Mouse (Mus musculus): Measurements from ENCODE around the gene Nup85. TPM values are rescaled to one million over a fixed set of nuclear protein-coding genes. Genes with fewer than 3 reads are reported as not detected.
A peak's percentile ranks its signal among the peaks of the same experiment; 100 is the strongest.

Gene Nup85
- polyA plus RNA-seq, 1 experiment from 2014 or later = 80.8 TPM

DNA sequence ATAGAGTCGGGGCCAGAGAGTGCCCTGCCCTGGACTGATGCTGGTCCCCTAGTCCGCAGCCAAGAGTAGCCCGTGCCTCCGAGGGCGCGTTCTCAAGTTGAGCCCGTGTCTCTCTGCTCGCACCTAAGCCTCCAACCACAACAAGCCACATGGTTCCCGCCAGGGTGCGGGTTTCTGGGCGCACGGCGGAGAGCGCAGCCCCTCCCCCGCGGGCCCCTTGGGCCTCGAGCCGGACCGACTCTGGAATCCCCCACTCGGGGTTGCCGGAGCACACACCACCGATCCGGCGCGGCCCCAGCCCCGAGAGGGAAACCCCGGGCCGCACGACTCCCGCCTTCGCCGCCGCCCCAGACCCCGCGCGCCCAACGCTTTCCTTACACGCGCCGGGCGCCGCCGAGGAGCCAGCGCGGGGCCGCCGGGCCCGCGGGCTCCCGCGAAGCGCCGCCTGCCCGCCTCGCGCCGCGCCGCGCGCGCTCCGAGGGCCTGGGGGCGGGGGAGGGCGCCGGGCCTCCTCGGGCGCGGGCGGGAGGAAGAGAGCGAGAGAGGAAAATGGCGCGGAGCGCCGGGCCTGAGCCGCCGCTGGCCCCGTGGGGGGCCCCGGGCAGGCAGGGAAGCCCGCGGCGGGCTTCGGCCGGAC, 28.7 kb upstream of the Nup85 start:
- H3K27me3 ChIP-seq = no peaks in the 10 kb centered on the region
- ATAC-seq (replicated peaks; ENCODE audit: insufficient number of reproducible peaks, insufficient read depth, low FRiP score, low read depth) = peak; percentile 82
- WGBS = under 1% methylated on average over 75 of the region's 84 CpGs
- H3K4me1 ChIP-seq (replicated peaks) = peaks cover 20% of the 10 kb centered on the region
- H3K36me3 ChIP-seq = peaks cover 28% of the 10 kb centered on the region
- H3K4me2 ChIP-seq = peak overlapping the region; percentile 78
- H3K9ac ChIP-seq = peak overlapping the region; percentile 98
- H3K27ac ChIP-seq = peak overlapping the region; percentile 100
- no peaks in the 10 kb centered on the region for H3K9me3 ChIP-seq (replicated peaks)
- peak overlapping the region; percentile 83 for H3K4me3 ChIP-seq

DNA sequence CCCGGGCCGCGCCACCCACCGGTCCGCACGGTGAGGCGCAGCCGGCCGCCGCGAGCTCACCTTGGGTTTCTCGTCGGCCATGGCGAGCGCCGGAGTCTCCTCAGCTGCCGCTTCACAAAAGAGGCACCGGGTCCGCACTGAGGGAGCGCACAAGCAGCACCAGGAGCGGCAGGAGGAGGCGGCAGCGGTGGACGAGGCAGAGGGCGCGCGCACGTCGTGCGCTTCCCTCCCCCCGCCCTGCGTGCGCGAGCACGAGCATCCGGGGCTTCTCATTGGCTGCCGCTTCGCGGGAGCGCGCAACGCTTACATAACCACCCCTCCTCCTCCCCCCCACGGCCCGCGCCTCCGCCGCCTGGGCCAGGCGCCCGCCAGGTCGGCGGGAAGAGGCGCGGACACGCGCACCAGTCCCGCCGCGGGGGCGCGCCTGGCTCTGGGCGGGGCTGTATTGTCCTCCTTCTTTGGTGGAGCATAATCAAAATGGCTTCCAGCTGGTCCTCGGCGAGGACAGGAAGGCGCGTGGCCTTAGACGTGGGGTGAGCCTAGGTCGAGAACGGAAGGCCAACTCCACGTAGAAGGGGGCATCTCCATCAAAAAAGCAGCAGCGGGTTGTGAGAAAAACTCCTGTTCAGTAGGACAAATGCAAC, 28.1 kb upstream of the Nup85 start, which contains the start of gene Sumo2:
Gene Sumo2 (minus strand): TSS at position 239 of the 644 bp plus-strand sequence.
- peak within 1 kb of the TSS; percentile 78 for H3K4me2 ChIP-seq
- H3K27me3 ChIP-seq = no peaks in the 10 kb centered on the region
- H3K9me3 ChIP-seq (replicated peaks) = no peaks in the 10 kb centered on the region
- peak within 1 kb of the TSS; percentile 98 for H3K9ac ChIP-seq
- H3K27ac ChIP-seq = peak within 1 kb of the TSS; percentile 100
- ATAC-seq (replicated peaks; ENCODE audit: insufficient number of reproducible peaks, insufficient read depth, low FRiP score, low read depth) = peak; percentile 89
- H3K36me3 ChIP-seq = peaks cover 26% of the 10 kb centered on the region
- peaks cover 20% of the 10 kb centered on the region for H3K4me1 ChIP-seq (replicated peaks)
- under 1% methylated on average over 69 of the region's 70 CpGs for WGBS
- peak within 1 kb of the TSS; percentile 83 for H3K4me3 ChIP-seq

DNA sequence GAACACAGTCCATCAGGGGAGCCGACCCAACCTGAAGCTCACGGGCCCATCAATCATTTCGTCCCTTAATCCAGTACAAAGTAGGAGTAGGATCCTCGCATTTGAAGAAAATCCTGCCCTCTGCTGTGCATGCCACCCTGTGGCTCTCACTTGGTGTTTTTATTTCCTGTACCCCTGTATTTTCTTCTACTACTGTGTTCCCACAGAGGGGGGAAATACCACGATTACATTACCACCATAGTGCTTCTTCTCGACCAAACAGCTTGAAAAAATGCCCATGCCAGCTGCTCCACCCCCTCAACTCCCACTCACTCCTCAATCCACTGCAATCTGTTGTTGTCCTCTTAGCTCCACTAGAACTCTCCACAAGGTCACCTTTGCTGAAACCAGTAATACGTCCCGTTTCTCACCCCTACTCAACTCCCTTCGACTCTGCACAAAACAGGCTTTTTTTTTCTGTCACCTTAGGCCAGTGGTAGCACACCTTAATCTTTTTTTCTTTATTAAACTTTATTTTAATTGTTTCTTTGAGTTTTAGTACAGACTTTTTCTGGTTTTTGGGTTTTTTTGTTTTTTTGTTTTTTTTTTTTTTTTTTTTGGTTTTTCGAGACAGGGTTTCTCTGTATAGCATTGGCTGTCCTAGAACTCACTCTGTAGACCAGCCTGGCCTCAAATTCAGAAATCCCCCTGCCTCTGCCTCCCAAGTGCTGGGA, 27.2 kb upstream of the Nup85 start:
- peak overlapping the region; percentile 78 for H3K4me2 ChIP-seq
- ATAC-seq (replicated peaks; ENCODE audit: insufficient number of reproducible peaks, insufficient read depth, low FRiP score, low read depth) = no peak
- WGBS = 87% methylated on average over 10 of the region's 10 CpGs
- H3K4me1 ChIP-seq (replicated peaks) = peaks cover 20% of the 10 kb centered on the region
- H3K9me3 ChIP-seq (replicated peaks) = no peaks in the 10 kb centered on the region
- peaks cover 17% of the 10 kb centered on the region for H3K36me3 ChIP-seq
- H3K9ac ChIP-seq = no peak overlapping the region
- peak overlapping the region; percentile 100 for H3K27ac ChIP-seq
- H3K27me3 ChIP-seq = no peaks in the 10 kb centered on the region
- H3K4me3 ChIP-seq = peak overlapping the region; percentile 83

DNA sequence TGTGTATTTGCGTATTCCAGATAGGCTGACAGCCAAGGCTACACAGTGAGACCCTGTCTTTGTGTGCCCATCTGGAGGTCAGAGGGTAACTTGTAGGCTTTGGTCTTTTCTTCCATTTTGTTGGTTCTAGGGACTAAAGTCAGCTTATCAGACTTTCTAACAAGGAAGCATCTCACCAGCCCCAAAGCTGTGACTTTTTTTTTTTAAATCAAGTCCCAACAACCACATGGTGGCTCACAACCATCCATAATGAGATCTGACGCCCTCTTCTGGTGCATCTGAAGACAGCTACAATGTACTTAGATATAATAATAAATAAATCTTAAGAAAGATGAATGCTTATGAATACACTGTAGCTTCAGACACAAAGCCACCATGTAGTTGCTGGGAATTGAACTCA, 26.2 kb upstream of the Nup85 start:
- WGBS = 64% methylated on average over 2 of the region's 2 CpGs
- H3K4me2 ChIP-seq = no peak overlapping the region
- H3K9ac ChIP-seq = no peak overlapping the region
- H3K4me1 ChIP-seq (replicated peaks) = peaks cover 20% of the 10 kb centered on the region
- H3K4me3 ChIP-seq = no peak overlapping the region
- no peak for ATAC-seq (replicated peaks; ENCODE audit: insufficient number of reproducible peaks, insufficient read depth, low FRiP score, low read depth)
- H3K9me3 ChIP-seq (replicated peaks) = no peaks in the 10 kb centered on the region
- peaks cover 7% of the 10 kb centered on the region for H3K36me3 ChIP-seq
- no peaks in the 10 kb centered on the region for H3K27me3 ChIP-seq
- H3K27ac ChIP-seq = no peak overlapping the region

DNA sequence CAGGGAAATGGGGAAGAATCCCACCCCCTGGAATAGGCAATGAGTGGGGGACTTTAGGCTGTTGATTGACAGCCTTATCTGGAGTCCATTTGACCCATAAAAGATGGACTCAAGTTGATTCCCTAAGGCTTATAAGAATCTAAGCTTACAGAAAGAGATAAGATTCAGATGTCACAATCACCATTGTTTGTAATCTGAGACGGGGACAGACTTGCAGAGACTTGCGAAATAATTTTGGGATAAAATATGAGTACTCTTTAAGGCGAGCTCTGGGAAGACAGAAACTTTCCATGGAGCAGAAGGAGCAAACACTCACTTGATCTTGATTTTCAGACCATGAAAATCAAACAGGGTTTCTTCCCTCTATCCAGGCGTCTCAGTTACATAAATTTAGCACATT, 20.7 kb upstream of the Nup85 start:
- H3K4me1 ChIP-seq (replicated peaks) = no peaks in the 10 kb centered on the region
- no peak overlapping the region for H3K9ac ChIP-seq
- 56% methylated on average over 4 of the region's 4 CpGs for WGBS
- no peak overlapping the region for H3K4me2 ChIP-seq
- no peak overlapping the region for H3K4me3 ChIP-seq
- H3K36me3 ChIP-seq = no peaks in the 10 kb centered on the region
- no peaks in the 10 kb centered on the region for H3K9me3 ChIP-seq (replicated peaks)
- no peak overlapping the region for H3K27ac ChIP-seq
- ATAC-seq (replicated peaks; ENCODE audit: insufficient number of reproducible peaks, insufficient read depth, low FRiP score, low read depth) = no peak
- no peaks in the 10 kb centered on the region; the same call in 1 of the 2 replicates for H3K27me3 ChIP-seq

DNA sequence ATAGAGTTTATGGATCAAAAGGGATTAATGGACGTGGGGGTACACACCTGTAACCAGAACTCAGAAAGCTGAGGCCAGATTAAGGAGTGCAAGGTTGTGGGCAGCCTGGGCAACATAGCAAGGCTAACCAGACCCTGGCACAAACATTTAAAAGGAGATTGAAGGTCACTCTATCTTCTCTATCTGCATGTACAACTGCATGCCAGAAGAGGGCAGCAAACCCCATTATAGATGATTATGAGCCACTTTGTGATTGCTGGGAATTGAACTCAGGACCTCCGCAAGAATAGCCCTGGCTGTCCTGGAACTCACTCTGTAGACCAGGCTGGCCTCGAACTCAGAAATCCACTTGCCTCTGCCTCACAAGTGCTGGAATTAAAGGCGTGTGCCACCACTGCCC, 11.5 kb upstream of the Nup85 start:
- Histone ChIP-seq H3K27me3 (no peaks in the 10 kb centered on the region), H3K27ac (no peak overlapping the region), H3K4me3 (no peak overlapping the region), H3K36me3 (no peaks in the 10 kb centered on the region), H3K9ac (no peak overlapping the region), H3K4me2 (no peak overlapping the region), H3K9me3 (replicated peaks) (peaks cover 3% of the 10 kb centered on the region; the same call in 1 of the 2 replicates), H3K4me1 (replicated peaks) (no peaks in the 10 kb centered on the region)
- WGBS = 59% methylated on average over 4 of the region's 4 CpGs
- ATAC-seq (replicated peaks; ENCODE audit: insufficient number of reproducible peaks, insufficient read depth, low FRiP score, low read depth) = no peak

DNA sequence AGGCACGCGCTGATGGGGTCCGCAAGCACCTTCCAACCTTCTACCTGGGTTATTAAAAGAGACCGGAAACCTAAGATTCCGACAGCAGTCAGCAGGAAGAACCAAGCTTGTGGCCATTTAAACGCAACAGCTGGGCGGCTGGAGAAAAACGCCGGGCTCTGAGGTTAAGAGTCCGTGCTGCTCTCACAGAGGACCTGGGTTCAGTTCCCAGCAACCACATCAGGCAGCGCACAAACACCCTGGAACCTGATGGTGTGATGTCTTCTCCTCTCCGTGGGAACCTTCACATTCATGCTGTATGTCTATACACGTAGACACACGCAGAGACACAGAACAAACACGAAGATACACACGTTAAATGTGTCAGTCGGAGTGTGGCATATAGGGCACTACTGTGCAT, 8.5 kb upstream of the Nup85 start:
- H3K4me1 ChIP-seq (replicated peaks) = no peaks in the 10 kb centered on the region
- no peak for ATAC-seq (replicated peaks; ENCODE audit: insufficient number of reproducible peaks, insufficient read depth, low FRiP score, low read depth)

DNA sequence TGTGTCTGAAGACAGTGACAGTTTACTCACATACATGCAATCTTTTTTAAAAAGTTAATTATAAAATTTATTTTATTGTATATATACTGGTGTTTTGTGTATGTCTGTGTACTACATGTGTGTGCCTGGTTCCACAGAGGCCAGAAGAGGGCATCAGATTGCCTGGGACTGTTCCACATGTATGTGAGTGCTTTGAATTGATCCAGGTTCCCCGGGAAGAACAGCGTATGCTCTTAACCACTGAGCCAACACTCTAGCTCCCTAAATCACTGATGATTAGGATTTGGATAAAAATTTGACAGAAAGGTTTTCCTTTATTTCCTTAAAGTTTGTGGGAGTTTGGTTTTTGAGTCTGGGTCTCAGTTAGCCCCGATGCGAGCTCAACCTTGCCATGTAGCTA, 828 bp upstream of the Nup85 start:
- H3K9ac ChIP-seq = peak overlapping the region; percentile 67; the same call in 1 of the 2 replicates
- ATAC-seq (replicated peaks; ENCODE audit: insufficient number of reproducible peaks, insufficient read depth, low FRiP score, low read depth) = no peak
- peak overlapping the region; percentile 68 for H3K4me2 ChIP-seq
- H3K9me3 ChIP-seq (replicated peaks) = no peaks in the 10 kb centered on the region
- H3K36me3 ChIP-seq = peaks cover 22% of the 10 kb centered on the region
- H3K4me1 ChIP-seq (replicated peaks) = peaks cover 11% of the 10 kb centered on the region
- H3K27ac ChIP-seq = peak overlapping the region; percentile 78
- H3K4me3 ChIP-seq = peak overlapping the region; percentile 78
- H3K27me3 ChIP-seq = no peaks in the 10 kb centered on the region
- 45% methylated on average over 4 of the region's 4 CpGs for WGBS

More for the DNA sequence above, 8.5 kb upstream of the Nup85 start:
- Histone ChIP-seq H3K27me3 (no peaks in the 10 kb centered on the region), H3K4me3 (no peak overlapping the region), H3K9me3 (replicated peaks) (no peaks in the 10 kb centered on the region), H3K9ac (no peak overlapping the region), H3K4me2 (no peak overlapping the region), H3K36me3 (no peaks in the 10 kb centered on the region), H3K27ac (no peak overlapping the region)
- WGBS = 74% methylated on average over 17 of the region's 17 CpGs

DNA sequence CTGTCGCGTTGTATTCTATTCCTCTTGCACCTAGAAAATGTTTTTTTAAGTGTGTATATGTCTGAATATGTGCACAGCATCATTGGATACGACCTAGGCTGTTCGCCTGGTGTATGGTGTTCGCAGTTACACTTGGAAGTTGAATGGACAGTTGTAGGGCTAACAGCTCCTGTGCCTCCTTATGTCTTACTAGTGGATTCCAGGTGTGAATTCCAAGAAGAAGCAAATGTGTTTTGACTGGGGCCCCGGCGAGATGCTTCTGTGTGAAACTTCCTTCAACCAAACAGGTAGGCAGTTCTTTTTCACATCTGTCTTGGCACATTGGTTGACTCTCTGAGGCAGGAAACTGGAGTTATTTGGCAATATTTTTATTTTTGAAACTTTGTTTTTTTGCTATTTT, 727 bp downstream of the Nup85 start:
- peak overlapping the region; percentile 78 for H3K4me3 ChIP-seq
- 13% methylated on average over 7 of the region's 7 CpGs for WGBS
- peak overlapping the region; percentile 67 for H3K9ac ChIP-seq
- H3K27me3 ChIP-seq = no peaks in the 10 kb centered on the region
- H3K27ac ChIP-seq = no peak overlapping the region
- peaks cover 11% of the 10 kb centered on the region for H3K4me1 ChIP-seq (replicated peaks)
- no peak for ATAC-seq (replicated peaks; ENCODE audit: insufficient number of reproducible peaks, insufficient read depth, low FRiP score, low read depth)
- H3K4me2 ChIP-seq = peak overlapping the region; percentile 68
- H3K36me3 ChIP-seq = peaks cover 34% of the 10 kb centered on the region
- no peaks in the 10 kb centered on the region for H3K9me3 ChIP-seq (replicated peaks)

DNA sequence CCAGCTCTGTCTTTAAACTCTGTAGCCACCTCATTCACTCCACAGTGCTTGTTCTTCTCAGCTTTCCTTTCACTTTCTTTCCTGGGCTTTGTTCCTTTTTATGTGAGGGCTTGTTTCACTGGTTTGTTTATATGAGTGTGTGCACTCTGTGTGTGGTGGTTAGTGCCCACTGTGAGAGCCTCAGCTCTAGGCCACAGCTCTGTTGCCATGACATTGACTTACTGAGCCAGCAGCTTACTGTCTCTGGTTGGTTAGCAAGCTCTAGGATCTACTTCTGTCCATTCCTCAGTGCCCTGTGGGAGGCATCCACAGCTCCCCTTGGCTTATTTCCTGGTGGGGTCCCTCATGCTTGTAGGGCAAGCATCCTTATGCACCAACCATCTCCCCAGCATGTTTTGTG, 14.8 kb downstream of the Nup85 start:
- Histone ChIP-seq H3K27me3 (no peaks in the 10 kb centered on the region), H3K36me3 (peaks cover 61% of the 10 kb centered on the region), H3K4me3 (no peak overlapping the region), H3K4me1 (replicated peaks) (no peaks in the 10 kb centered on the region), H3K9me3 (replicated peaks) (no peaks in the 10 kb centered on the region), H3K9ac (no peak overlapping the region), H3K27ac (no peak overlapping the region), H3K4me2 (no peak overlapping the region)
- no peak for ATAC-seq (replicated peaks; ENCODE audit: insufficient number of reproducible peaks, insufficient read depth, low FRiP score, low read depth)

DNA sequence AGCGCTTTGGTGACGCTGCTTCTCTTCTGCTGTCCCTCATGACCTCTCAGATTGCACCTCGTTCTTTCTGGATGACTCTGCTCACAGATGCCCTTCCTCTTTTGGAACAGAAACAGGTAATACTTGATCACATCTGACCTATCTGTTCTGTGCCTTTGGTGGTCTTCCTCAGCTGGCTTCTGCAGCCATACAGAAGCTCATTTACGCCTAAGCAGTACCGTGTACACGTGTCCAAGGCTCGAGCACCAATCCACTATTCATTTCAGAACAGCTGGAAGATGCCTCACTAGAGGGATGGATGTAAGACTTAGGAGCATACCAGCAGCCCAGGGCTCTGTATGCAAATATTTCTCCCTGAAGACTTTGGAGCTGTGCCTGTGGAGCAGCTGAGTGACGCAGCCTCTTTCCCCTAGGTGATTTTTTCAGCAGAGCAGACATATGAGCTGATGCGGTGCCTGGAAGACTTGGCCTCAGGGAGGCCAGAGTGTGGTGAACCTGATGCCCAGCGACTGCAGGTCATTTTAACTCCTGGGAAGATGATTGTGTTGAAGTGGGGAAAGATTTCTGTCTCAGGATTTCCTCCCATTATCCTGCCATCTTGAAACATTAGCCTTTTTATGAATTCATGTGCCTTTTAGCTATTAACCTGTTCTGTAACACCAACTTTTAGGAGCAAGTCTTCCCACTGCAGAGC, 18.8 kb downstream of the Nup85 start:
- ATAC-seq (replicated peaks; ENCODE audit: insufficient number of reproducible peaks, insufficient read depth, low FRiP score, low read depth) = no peak
- no peak overlapping the region for H3K4me2 ChIP-seq
- H3K27ac ChIP-seq = no peak overlapping the region
- H3K9ac ChIP-seq = no peak overlapping the region
- peaks cover 92% of the 10 kb centered on the region for H3K36me3 ChIP-seq
- no peak overlapping the region for H3K4me3 ChIP-seq
- no peaks in the 10 kb centered on the region for H3K4me1 ChIP-seq (replicated peaks)
- 82% methylated on average over 10 of the region's 10 CpGs for WGBS
- H3K27me3 ChIP-seq = no peaks in the 10 kb centered on the region
- no peaks in the 10 kb centered on the region for H3K9me3 ChIP-seq (replicated peaks)

All from heart, embryonic 15.5 days (tissue).